Mouse (Mus musculus): ENCODE data around the gene Cxcl14.

Cxcl14 gene

GRCm38 (mm10) chr13:56295943-56296658 lies at the start of gene Cxcl14:
Gene Cxcl14, minus strand, starts transcription at chr13:56296551.
- no peak for DNase-seq (ENCODE audit: low read depth in 1 of 2, low spot score in 2 of 2)

- no peak for DNase-seq (ENCODE audit: low read depth in 1 of 2, low spot score in 2 of 2)
These were observed 48.0 kb upstream of the Cxcl14 start for GRCm38 (mm10) chr13:56344355-56344754.

GRCm38 (mm10) chr13:56342491-56342890 lies 46.1 kb upstream of the Cxcl14 start:
- no peak for DNase-seq (ENCODE audit: low read depth in 1 of 2, low spot score in 2 of 2)

GRCm38 (mm10) chr13:56340513-56340912 lies 44.2 kb upstream of the Cxcl14 start:
- no peak for DNase-seq (ENCODE audit: low read depth in 1 of 2, low spot score in 2 of 2)

DNA sequence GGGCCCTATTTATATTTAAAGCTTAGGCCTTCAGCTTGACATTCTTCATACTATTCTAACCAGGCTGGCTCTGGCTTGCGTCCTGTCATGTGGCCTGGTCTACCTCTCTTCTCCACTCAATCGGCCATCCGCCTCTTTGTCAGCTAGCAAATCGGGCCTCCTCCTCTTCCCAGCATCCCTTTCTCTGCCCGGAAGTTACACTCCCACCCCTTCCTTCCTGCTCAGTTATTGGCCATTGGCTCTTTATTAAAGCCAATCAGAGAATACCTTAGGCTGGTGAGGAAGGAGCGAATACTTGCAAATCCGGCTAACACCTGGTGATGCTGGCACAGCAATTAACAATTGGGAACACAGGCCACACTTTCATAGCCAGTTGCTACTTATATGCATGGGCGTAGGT lies 43.5 kb upstream of the Cxcl14 start:
- no peak for DNase-seq (ENCODE audit: low read depth in 1 of 2, low spot score in 2 of 2)

DNA sequence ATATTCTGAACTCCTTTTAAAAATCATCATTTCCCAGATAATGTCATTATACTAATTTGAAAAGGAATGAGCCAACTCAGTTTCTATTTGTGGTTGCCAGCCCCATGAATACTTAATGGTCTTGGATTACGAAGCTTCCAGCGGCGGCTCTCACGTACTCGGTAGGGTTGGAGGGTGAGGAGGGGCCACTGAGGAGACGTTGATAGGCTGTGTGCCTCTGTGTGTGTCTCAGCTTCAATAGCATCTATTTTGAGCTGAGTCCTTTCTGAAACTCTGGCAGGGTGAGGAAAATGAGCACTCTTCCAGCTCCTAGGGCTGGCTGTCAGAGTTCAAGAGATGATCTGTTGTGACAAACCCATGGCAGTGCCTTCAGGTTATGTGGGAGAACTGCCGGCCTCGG lies 40.6 kb upstream of the Cxcl14 start:
- no peak for DNase-seq (ENCODE audit: low read depth in 1 of 2, low spot score in 2 of 2)

DNA sequence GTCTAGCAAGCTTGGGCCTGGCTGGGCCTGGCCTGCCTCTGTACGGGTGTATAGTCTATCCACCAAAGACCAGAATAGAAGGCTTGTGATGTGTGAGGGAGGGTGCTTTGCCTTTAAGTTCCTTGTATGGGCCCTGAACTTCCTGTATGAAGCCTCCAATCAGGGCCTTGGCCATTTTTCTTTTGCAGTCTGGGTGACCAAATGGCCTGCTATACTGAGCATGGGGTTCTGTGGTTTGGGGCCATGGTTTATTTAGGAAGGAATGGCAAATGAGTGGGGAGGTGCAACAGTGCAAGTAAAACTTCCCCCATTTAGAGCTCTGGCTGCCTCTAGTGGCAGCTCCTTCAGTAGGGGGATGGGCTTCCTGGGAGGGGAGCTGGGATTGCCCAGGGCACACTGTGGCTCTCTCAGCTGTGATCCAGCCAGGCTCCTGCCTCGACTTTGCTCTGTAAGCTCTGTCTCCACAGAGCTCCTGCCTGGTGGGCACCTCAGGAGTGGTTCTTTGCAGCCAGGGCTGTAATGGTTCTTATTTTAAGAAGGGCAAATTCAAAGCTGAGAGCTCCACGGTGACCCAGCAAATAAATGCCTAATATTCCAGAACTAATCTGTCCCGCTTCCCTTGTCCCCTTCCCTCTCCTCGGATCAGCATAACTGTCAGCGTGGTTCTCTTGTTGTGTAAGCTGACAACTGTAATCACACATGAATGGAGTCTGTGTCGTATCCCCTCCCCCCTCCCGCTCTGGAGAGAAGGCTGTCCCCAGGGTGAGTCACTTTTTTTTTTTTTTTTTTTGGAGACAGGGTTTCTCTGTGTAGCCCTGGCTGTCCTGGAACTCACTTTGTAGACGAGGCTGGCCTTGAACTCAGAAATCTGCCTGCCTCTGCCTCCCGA lies 38.7 kb upstream of the Cxcl14 start:
- no peak for DNase-seq (ENCODE audit: low read depth in 1 of 2, low spot score in 2 of 2)

- no peak for DNase-seq (ENCODE audit: low read depth in 1 of 2, low spot score in 2 of 2)
These were observed 37.9 kb upstream of the Cxcl14 start for GRCm38 (mm10) chr13:56334236-56334635.

- DNase-seq (ENCODE audit: low read depth in 1 of 2, low spot score in 2 of 2) = no peak
These were observed 36.0 kb upstream of the Cxcl14 start for GRCm38 (mm10) chr13:56332356-56332755.

DNA sequence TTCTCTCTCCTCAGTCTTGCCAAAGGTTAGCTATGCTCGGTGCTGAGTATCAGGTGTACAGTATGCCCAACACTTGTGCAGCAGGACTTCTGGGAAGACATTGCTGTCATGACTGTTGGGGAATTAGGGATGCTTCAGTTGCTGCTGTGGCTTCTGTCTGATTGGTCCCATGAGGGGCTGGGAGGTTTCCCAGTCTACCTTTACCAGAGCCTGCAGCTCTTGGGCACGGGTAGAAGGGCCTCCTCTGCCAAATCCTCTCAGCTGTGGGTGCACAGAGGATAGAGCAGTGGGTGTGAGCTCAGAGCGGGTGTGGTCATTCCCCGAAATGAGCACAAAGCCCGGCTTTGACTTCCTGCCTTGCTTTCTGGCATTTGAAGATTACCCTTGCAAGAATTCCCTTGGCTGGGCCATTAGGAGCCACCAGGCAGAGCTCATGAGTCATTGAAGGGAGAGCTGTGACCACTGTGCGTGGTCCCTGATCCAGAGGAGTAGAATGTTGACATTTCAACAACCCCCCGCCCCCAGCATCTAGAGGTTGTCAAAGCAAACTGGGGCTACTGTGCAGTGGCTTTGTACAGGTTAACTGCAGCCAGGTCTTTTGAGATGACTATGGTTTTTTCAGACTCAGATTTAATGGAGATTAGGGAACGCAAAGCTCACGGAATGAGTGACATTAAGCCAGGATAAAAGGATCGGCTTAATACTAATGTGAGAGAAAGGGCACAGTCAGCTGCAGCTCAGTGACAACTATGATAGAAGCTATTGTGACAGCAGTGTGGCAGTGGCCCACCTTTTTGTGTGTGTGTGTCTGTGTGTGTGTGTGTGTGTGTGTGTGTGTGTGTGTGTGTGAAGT lies 34.5 kb upstream of the Cxcl14 start:
- no peak for DNase-seq (ENCODE audit: low read depth in 1 of 2, low spot score in 2 of 2)

DNA sequence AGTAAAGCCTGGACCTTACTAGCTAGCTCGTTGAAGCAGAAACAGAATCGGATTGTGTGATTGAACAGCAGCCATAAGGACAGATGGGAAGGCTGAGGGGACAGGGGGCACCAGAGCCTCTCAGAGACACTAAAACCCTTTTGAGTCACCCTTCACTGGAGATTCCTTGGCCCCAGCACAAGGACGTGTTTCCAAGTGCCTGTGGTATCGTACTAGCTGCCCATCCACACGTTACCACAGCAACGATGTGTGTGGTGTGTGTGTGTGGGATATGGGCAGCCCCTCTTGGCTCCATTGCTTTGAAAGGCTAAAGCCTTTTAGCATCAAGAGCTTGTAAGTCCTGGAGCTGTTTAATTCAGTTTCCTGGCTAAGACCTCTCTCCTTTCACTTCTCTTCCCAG lies 33.4 kb upstream of the Cxcl14 start:
- no peak for DNase-seq (ENCODE audit: low read depth in 1 of 2, low spot score in 2 of 2)

DNA sequence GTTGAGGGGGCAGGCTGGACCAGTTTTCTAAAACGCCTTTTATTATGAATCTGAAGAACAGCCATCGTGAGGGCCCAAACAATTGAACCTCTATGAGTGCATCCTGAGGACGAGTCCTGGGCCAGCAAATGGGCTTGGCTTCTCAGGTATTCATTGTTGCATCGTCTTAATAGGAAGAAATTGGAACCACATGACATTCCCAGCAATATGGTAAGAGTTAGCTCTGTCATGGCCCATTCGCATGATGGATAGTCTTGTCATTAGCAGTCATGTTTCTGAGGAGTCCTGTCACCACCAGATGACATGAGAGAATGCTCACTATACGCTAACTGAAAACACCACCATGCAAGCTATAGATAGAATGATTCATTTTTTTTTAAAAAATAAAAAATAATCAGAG lies 32.8 kb upstream of the Cxcl14 start:
- no peak for DNase-seq (ENCODE audit: low read depth in 1 of 2, low spot score in 2 of 2)

- DNase-seq (ENCODE audit: low read depth in 1 of 2, low spot score in 2 of 2) = no peak
These were observed 31.4 kb upstream of the Cxcl14 start for GRCm38 (mm10) chr13:56327779-56328178.

- no peak for DNase-seq (ENCODE audit: low read depth in 1 of 2, low spot score in 2 of 2)
These were observed 25.3 kb upstream of the Cxcl14 start for GRCm38 (mm10) chr13:56321635-56322034.

DNA sequence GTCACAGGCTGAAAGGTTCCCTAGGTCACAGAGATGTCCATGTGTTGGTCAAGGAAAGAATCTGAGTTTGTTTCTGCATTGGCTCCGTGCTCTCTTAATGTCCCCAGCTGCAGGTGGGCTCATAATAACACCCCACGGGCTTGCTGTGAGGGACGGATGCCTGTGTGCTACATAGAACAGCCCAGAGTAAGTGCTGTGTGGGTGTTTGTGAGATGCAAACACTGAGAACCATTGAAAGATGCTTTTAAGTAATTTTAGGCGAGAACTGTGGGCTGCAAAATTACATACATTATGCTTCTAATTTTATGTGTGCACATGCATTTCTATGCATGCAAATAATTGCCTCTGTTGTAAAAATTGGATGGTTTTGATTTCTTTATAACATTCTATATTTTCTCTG lies 20.6 kb upstream of the Cxcl14 start:
- no peak for DNase-seq (ENCODE audit: low read depth in 1 of 2, low spot score in 2 of 2)

DNA sequence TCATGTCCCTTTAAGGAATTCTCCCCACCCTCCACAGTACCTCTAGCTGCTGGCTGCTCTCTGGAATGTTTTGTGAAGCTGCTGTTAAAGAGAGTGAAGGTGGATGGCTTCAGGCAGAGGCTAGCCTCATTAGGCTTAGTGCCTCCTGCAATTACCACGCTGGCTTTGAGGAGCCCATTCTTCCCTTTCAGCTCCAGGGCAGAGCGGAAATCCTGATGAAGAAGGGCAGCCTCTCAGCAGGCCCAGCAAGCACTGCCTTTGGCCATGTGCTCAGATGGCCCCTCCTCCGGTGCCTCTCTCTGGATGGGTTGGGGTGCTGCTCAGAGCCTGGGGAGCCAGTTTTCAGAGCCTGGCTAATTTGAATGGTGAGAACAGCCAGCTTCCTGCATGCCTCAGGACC lies 18.9 kb upstream of the Cxcl14 start:
- DNase-seq (ENCODE audit: low read depth in 1 of 2, low spot score in 2 of 2) = no peak

DNA sequence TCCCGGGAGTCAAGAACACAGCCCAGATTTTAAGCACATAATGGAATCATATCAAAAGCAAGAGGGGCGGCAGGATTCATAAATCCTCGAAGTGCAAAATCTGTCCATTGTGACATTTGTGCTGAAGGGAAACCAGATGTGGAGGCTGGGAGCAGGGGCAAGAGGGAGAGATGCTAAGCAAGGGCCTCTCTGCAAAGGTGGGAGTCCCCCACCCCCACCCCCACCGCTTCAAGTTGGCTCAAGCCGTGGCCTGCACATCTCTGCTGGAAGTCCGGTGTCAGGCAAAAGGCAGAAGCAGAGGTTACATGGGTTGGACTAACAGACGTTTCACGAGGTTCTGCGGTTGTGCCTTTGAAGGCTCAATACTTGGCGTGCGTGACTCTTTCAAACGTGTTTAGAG lies 8.7 kb upstream of the Cxcl14 start:
- DNase-seq (ENCODE audit: low read depth in 1 of 2, low spot score in 2 of 2) = no peak

- DNase-seq (ENCODE audit: low read depth in 1 of 2, low spot score in 2 of 2) = no peak
These were observed 8.1 kb upstream of the Cxcl14 start for GRCm38 (mm10) chr13:56304453-56304852.

GRCm38 (mm10) chr13:56299336-56299735 lies 3.0 kb upstream of the Cxcl14 start:
- no peak for DNase-seq (ENCODE audit: low read depth in 1 of 2, low spot score in 2 of 2)

DNA sequence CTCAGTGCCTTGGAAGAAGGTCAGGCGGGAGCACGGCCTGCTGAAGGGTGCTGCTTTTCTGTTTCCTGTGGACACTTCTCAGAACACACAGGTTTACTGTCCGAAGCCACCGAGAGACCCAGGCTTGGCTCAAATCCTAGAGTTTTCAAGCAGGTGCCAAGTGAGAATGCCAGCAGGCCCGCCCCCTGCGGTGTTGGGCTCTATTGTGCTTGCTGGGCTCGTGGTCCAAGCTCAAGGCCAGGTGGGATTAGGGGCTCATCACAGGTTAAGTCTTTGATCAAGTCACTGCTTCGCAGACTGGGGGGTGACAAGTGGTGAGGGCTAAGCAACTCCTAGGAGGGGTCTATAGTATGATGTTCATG lies 289 bp upstream of the Cxcl14 start:
- DNase-seq (ENCODE audit: low read depth in 1 of 2, low spot score in 2 of 2) = no peak

DNA sequence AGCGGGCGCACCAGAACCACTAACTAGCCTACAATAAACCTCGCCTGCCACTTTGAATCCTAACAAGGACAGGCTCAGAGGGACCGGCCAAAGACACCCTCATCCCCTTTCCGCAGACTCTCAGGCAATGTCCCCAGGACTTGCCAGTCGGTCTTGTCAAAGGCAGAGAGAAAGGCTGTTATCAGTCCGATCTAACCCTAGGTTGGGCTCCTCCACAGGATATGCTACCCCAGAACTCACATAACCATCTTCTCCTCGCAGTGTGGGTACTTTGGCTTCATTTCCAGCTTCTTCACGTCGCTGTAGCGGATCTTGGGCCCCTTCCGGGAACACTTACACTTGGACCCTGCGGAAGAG lies 787 bp downstream of the Cxcl14 start:
- DNase-seq (ENCODE audit: low read depth in 1 of 2, low spot score in 2 of 2) = no peak

- DNase-seq (ENCODE audit: low read depth in 1 of 2, low spot score in 2 of 2) = no peak
These were observed 1.4 kb downstream of the Cxcl14 start for GRCm38 (mm10) chr13:56294908-56295307.
